Mouse (Mus musculus): ENCODE results near the gene Crp. TPM values are rescaled to one million over a fixed set of nuclear protein-coding genes. Genes with fewer than 3 reads are reported as not detected.

The Crp gene
- polyA plus RNA-seq, 1 experiment from 2014 or later = not detected

- no peaks in the 10 kb centered on the region for H3K27me3 ChIP-seq (replicated peaks; ENCODE audit: low read depth, poor library complexity, severe bottlenecking)
- H3K9me3 ChIP-seq = no peaks in the 10 kb centered on the region
- H3K27ac ChIP-seq (replicated peaks) = no peak overlapping the region
- H3K36me3 ChIP-seq (replicated peaks) = no peaks in the 10 kb centered on the region
- no peak overlapping the region for H3K4me3 ChIP-seq
- 72% methylated on average over 1 of the region's 1 CpGs for WGBS
- no peaks in the 10 kb centered on the region for H3K4me1 ChIP-seq
- no peak for DNase-seq (ENCODE audit: low spot score)
Observed at GRCm38 (mm10) chr1:172683957-172684356, 13.9 kb upstream of the Crp start.

GRCm38 (mm10) chr1:172685178-172685577 is 12.7 kb upstream of the Crp start:
- WGBS = 74% methylated on average over 3 of the region's 3 CpGs
- Histone ChIP-seq H3K36me3 (replicated peaks) (no peaks in the 10 kb centered on the region), H3K9me3 (no peaks in the 10 kb centered on the region), H3K4me3 (no peak overlapping the region), H3K27ac (replicated peaks) (no peak overlapping the region), H3K4me1 (no peaks in the 10 kb centered on the region), H3K27me3 (replicated peaks; ENCODE audit: low read depth, poor library complexity, severe bottlenecking) (no peaks in the 10 kb centered on the region)
- no peak for DNase-seq (ENCODE audit: low spot score)

- no peaks in the 10 kb centered on the region for H3K36me3 ChIP-seq (replicated peaks)
- no peak overlapping the region for H3K27ac ChIP-seq (replicated peaks)
- no peaks in the 10 kb centered on the region for H3K4me1 ChIP-seq
- H3K27me3 ChIP-seq (replicated peaks; ENCODE audit: low read depth, poor library complexity, severe bottlenecking) = no peaks in the 10 kb centered on the region
- no peaks in the 10 kb centered on the region for H3K9me3 ChIP-seq
- DNase-seq (ENCODE audit: low spot score) = no peak
- H3K4me3 ChIP-seq = no peak overlapping the region
Observed at GRCm38 (mm10) chr1:172697422-172697821, 433 bp upstream of the Crp start.

- 84% methylated on average over 3 of the region's 3 CpGs for WGBS
- Histone ChIP-seq H3K4me3 (no peak overlapping the region), H3K27ac (replicated peaks) (no peak overlapping the region), H3K36me3 (replicated peaks) (no peaks in the 10 kb centered on the region), H3K27me3 (replicated peaks; ENCODE audit: low read depth, poor library complexity, severe bottlenecking) (no peaks in the 10 kb centered on the region), H3K9me3 (no peaks in the 10 kb centered on the region), H3K4me1 (no peaks in the 10 kb centered on the region)
- no peak for DNase-seq (ENCODE audit: low spot score)
Observed at GRCm38 (mm10) chr1:172700814-172701213, 3.0 kb downstream of the Crp start.

- H3K9me3 ChIP-seq = no peaks in the 10 kb centered on the region
- H3K4me1 ChIP-seq = no peaks in the 10 kb centered on the region
- H3K27ac ChIP-seq (replicated peaks) = no peak overlapping the region
- no peaks in the 10 kb centered on the region for H3K36me3 ChIP-seq (replicated peaks)
- WGBS = 94% methylated on average over 2 of the region's 2 CpGs
- no peaks in the 10 kb centered on the region for H3K27me3 ChIP-seq (replicated peaks; ENCODE audit: low read depth, poor library complexity, severe bottlenecking)
- H3K4me3 ChIP-seq = no peak overlapping the region
- DNase-seq (ENCODE audit: low spot score) = no peak
Observed at GRCm38 (mm10) chr1:172701381-172701780, 3.5 kb downstream of the Crp start.

GRCm38 (mm10) chr1:172701901-172702300 is 4.0 kb downstream of the Crp start:
- Histone ChIP-seq H3K36me3 (replicated peaks) (no peaks in the 10 kb centered on the region), H3K27ac (replicated peaks) (no peak overlapping the region), H3K4me3 (no peak overlapping the region), H3K27me3 (replicated peaks; ENCODE audit: low read depth, poor library complexity, severe bottlenecking) (no peaks in the 10 kb centered on the region), H3K4me1 (no peaks in the 10 kb centered on the region), H3K9me3 (no peaks in the 10 kb centered on the region)
- 94% methylated on average over 3 of the region's 3 CpGs for WGBS
- no peak for DNase-seq (ENCODE audit: low spot score)

GRCm38 (mm10) chr1:172704769-172705168 is 6.9 kb downstream of the Crp start:
- no peak for DNase-seq (ENCODE audit: low spot score)
- H3K36me3 ChIP-seq (replicated peaks) = no peaks in the 10 kb centered on the region
- 61% methylated on average over 4 of the region's 4 CpGs for WGBS

GRCm38 (mm10) chr1:172706243-172706642 is 8.4 kb downstream of the Crp start:
- Histone ChIP-seq H3K27me3 (replicated peaks; ENCODE audit: low read depth, poor library complexity, severe bottlenecking) (no peaks in the 10 kb centered on the region), H3K27ac (replicated peaks) (no peak overlapping the region), H3K9me3 (no peaks in the 10 kb centered on the region), H3K4me1 (no peaks in the 10 kb centered on the region), H3K36me3 (replicated peaks) (no peaks in the 10 kb centered on the region), H3K4me3 (no peak overlapping the region)
- 94% methylated on average over 4 of the region's 4 CpGs for WGBS
- no peak for DNase-seq (ENCODE audit: low spot score)

More at GRCm38 (mm10) chr1:172704769-172705168, 6.9 kb downstream of the Crp start:
- Histone ChIP-seq H3K4me3 (no peak overlapping the region), H3K27me3 (replicated peaks; ENCODE audit: low read depth, poor library complexity, severe bottlenecking) (no peaks in the 10 kb centered on the region), H3K27ac (replicated peaks) (no peak overlapping the region), H3K4me1 (no peaks in the 10 kb centered on the region), H3K9me3 (no peaks in the 10 kb centered on the region)

- Histone ChIP-seq H3K36me3 (replicated peaks) (no peaks in the 10 kb centered on the region), H3K4me1 (no peaks in the 10 kb centered on the region; the same call in 1 of the 2 replicates), H3K4me3 (no peak overlapping the region), H3K27ac (replicated peaks) (no peak overlapping the region), H3K9me3 (no peaks in the 10 kb centered on the region), H3K27me3 (replicated peaks; ENCODE audit: low read depth, poor library complexity, severe bottlenecking) (no peaks in the 10 kb centered on the region)
- DNase-seq (ENCODE audit: low spot score) = no peak
- WGBS = 86% methylated on average over 3 of the region's 3 CpGs
Observed at GRCm38 (mm10) chr1:172709788-172710350, 12.0 kb downstream of the Crp start.

- Histone ChIP-seq H3K9me3 (no peaks in the 10 kb centered on the region), H3K4me1 (no peaks in the 10 kb centered on the region; the same call in 1 of the 2 replicates), H3K36me3 (replicated peaks) (no peaks in the 10 kb centered on the region), H3K27me3 (replicated peaks; ENCODE audit: low read depth, poor library complexity, severe bottlenecking) (no peaks in the 10 kb centered on the region), H3K27ac (replicated peaks) (no peak overlapping the region), H3K4me3 (no peak overlapping the region)
- WGBS = 51% methylated on average over 2 of the region's 2 CpGs
- no peak for DNase-seq (ENCODE audit: low spot score)
Observed at GRCm38 (mm10) chr1:172711396-172711795, 13.5 kb downstream of the Crp start.

GRCm38 (mm10) chr1:172711962-172712361 is 14.1 kb downstream of the Crp start:
- Histone ChIP-seq H3K9me3 (no peaks in the 10 kb centered on the region), H3K36me3 (replicated peaks) (no peaks in the 10 kb centered on the region), H3K27me3 (replicated peaks; ENCODE audit: low read depth, poor library complexity, severe bottlenecking) (no peaks in the 10 kb centered on the region), H3K4me3 (no peak overlapping the region), H3K4me1 (no peaks in the 10 kb centered on the region; the same call in 1 of the 2 replicates), H3K27ac (replicated peaks) (no peak overlapping the region)
- WGBS = 66% methylated on average over 4 of the region's 4 CpGs
- DNase-seq (ENCODE audit: low spot score) = no peak

- H3K36me3 ChIP-seq (replicated peaks) = no peaks in the 10 kb centered on the region
Observed at GRCm38 (mm10) chr1:172751241-172751640, 53.4 kb downstream of the Crp start.

GRCm38 (mm10) chr1:172755151-172755550 is 57.3 kb downstream of the Crp start:
- no peaks in the 10 kb centered on the region for H3K9me3 ChIP-seq
- H3K27me3 ChIP-seq (replicated peaks; ENCODE audit: low read depth, poor library complexity, severe bottlenecking) = no peaks in the 10 kb centered on the region
- WGBS = 75% methylated on average over 7 of the region's 7 CpGs
- H3K4me1 ChIP-seq = no peaks in the 10 kb centered on the region
- H3K36me3 ChIP-seq (replicated peaks) = no peaks in the 10 kb centered on the region
- no peak overlapping the region for H3K4me3 ChIP-seq
- H3K27ac ChIP-seq (replicated peaks) = no peak overlapping the region
- no peak for DNase-seq (ENCODE audit: low spot score)

More at GRCm38 (mm10) chr1:172751241-172751640, 53.4 kb downstream of the Crp start:
- no peak overlapping the region for H3K4me3 ChIP-seq
- H3K27ac ChIP-seq (replicated peaks) = no peak overlapping the region
- no peak for DNase-seq (ENCODE audit: low spot score)
- no peaks in the 10 kb centered on the region for H3K4me1 ChIP-seq
- WGBS = 79% methylated on average over 3 of the region's 3 CpGs
- H3K27me3 ChIP-seq (replicated peaks; ENCODE audit: low read depth, poor library complexity, severe bottlenecking) = no peaks in the 10 kb centered on the region
- no peaks in the 10 kb centered on the region for H3K9me3 ChIP-seq

All from embryonic facial prominence, embryonic 10.5 days (tissue).